Mouse (Mus musculus): Measurements from ENCODE around the gene Slc5a2.

GRCm38 (mm10) chr7:128245547-128245946 is 19.9 kb upstream of the Slc5a2 start:
- TF ChIP-seq CTCF (IDR thresholded peaks at IDR 0.05; ENCODE audit: extremely low read depth, insufficient read depth, low read length) (no peak), POLR2A (IDR thresholded peaks at IDR 0.05; ENCODE audit: extremely low read depth, insufficient read depth, low read length) (no peak)

Measured in cortical plate, adult 2 months (tissue).